Mouse (Mus musculus) midbrain, embryonic 13.5 days (tissue): Measurements from ENCODE around the gene Arl4a. TPM values are rescaled to one million over a fixed set of nuclear protein-coding genes. Genes with fewer than 3 reads are reported as not detected.

Source experiments
- polyA plus RNA-seq: library from polyadenylated mRNA; unstranded; fragments of >200 nt; fragmentation: Nextera tagmentation; extraction: Ambion mirVana; gene quantifications from 2 replicates; pipeline ENCODE4 v1.2.1, GENCODE M21; 2015

Gene Arl4a
- polyA plus RNA-seq, 1 experiment from 2014 or later = 107 TPM

Other genes with a start within 250 kb of the Arl4a start
- not detected in 2 replicates for gene Scin, start 96.2 kb upstream of the Arl4a start, polyA plus RNA-seq
- not detected in 2 replicates for gene Lsmem1, start 161.5 kb upstream of the Arl4a start, polyA plus RNA-seq
- 164 and 172 TPM in 2 replicates for gene Ifrd1, start 210.5 kb upstream of the Arl4a start, polyA plus RNA-seq